Mouse (Mus musculus) frontal cortex, postnatal 36 days (tissue): ENCODE data around the gene Crim1.

Source experiments
- DNase-seq, 2 experiments: peaks; one replicate each; pipeline ENCODE4 v3.0.0; 2022; ENCODE audit warnings: low spot score in 2 of 2

The Crim1 gene

GRCm38 (mm10) chr17:78209646-78210045 is 9.6 kb downstream of the Crim1 start:
- DNase-seq, result no peak

GRCm38 (mm10) chr17:78211881-78212280 is 11.8 kb downstream of the Crim1 start:
- DNase-seq, result no peak

- DNase-seq, result no peak
Measured at GRCm38 (mm10) chr17:78213128-78213527, 13.1 kb downstream of the Crim1 start.

GRCm38 (mm10) chr17:78216526-78216925 is 16.5 kb downstream of the Crim1 start:
- DNase-seq, result no peak

- no peak for DNase-seq
Measured at GRCm38 (mm10) chr17:78217406-78217805, 17.4 kb downstream of the Crim1 start.

GRCm38 (mm10) chr17:78218506-78219232 is 18.6 kb downstream of the Crim1 start:
- DNase-seq, result no peak

GRCm38 (mm10) chr17:78221007-78221642 is 21.1 kb downstream of the Crim1 start:
- DNase-seq, result peak in 1 of 2 experiments; percentile 32

- no peak for DNase-seq
Measured at GRCm38 (mm10) chr17:78221860-78222259, 21.8 kb downstream of the Crim1 start.

GRCm38 (mm10) chr17:78223988-78224387 is 23.9 kb downstream of the Crim1 start:
- no peak for DNase-seq

GRCm38 (mm10) chr17:78225547-78225946 is 25.5 kb downstream of the Crim1 start:
- no peak for DNase-seq

GRCm38 (mm10) chr17:78227211-78227610 is 27.2 kb downstream of the Crim1 start:
- no peak for DNase-seq

- DNase-seq, result no peak
Measured at GRCm38 (mm10) chr17:78231567-78231966, 31.5 kb downstream of the Crim1 start.

GRCm38 (mm10) chr17:78232703-78233102 is 32.7 kb downstream of the Crim1 start:
- DNase-seq, result no peak

- DNase-seq, result no peak
Measured at GRCm38 (mm10) chr17:78233873-78234272, 33.8 kb downstream of the Crim1 start.

- no peak for DNase-seq
Measured at GRCm38 (mm10) chr17:78236126-78236525, 36.1 kb downstream of the Crim1 start.

- DNase-seq, result no peak
Measured at GRCm38 (mm10) chr17:78237954-78238353, 37.9 kb downstream of the Crim1 start.

GRCm38 (mm10) chr17:78240161-78240560 is 40.1 kb downstream of the Crim1 start:
- DNase-seq, result no peak

- DNase-seq, result no peak
Measured at GRCm38 (mm10) chr17:78241238-78241637, 41.2 kb downstream of the Crim1 start.

- no peak for DNase-seq
Measured at GRCm38 (mm10) chr17:78244752-78245151, 44.7 kb downstream of the Crim1 start.

GRCm38 (mm10) chr17:78245444-78245843 is 45.4 kb downstream of the Crim1 start:
- no peak for DNase-seq

- no peak for DNase-seq
Measured at GRCm38 (mm10) chr17:78246634-78247383, 46.8 kb downstream of the Crim1 start.

- no peak for DNase-seq
Measured at GRCm38 (mm10) chr17:78248197-78248596, 48.1 kb downstream of the Crim1 start.

GRCm38 (mm10) chr17:78248943-78249342 is 48.9 kb downstream of the Crim1 start:
- DNase-seq, result no peak
